Mouse (Mus musculus): Measurements from ENCODE around the gene Lama4. TPM values are rescaled to one million over a fixed set of nuclear protein-coding genes. Genes with fewer than 3 reads are reported as not detected.
A peak's percentile ranks its signal among the peaks of the same experiment; 100 is the strongest.

Gene Lama4
- polyA plus RNA-seq, 1 experiment from 2014 or later, result 71.5 TPM

- no peak overlapping the region for H3K4me3 ChIP-seq (ENCODE audit: low read length)
- ATAC-seq (ENCODE audit: low FRiP score, low TSS enrichment), result no peak
These were observed 84.4 kb downstream of the Lama4 start for GRCm38 (mm10) chr10:39049581-39050294.

GRCm38 (mm10) chr10:39056050-39056449 is 90.7 kb downstream of the Lama4 start:
- ATAC-seq (ENCODE audit: low FRiP score, low TSS enrichment), result no peak
- peaks cover 33% of the 10 kb centered on the region for H3K36me3 ChIP-seq (ENCODE audit: control insufficient read depth, insufficient read depth, low read length)
- H3K4me2 ChIP-seq (replicated peaks; ENCODE audit: low read depth, low read length), result no peak overlapping the region
- H3K4me3 ChIP-seq (ENCODE audit: low read length), result no peak overlapping the region
- 86% methylated on average over 5 of the region's 5 CpGs for WGBS
- H3K9ac ChIP-seq (ENCODE audit: low read depth, low read length), result no peak overlapping the region
- no peaks in the 10 kb centered on the region for H3K9me3 ChIP-seq (ENCODE audit: control insufficient read depth, low read length)
- no peaks in the 10 kb centered on the region for H3K27me3 ChIP-seq (ENCODE audit: control insufficient read depth, insufficient read depth, low read length)
- no peaks in the 10 kb centered on the region for H3K4me1 ChIP-seq (ENCODE audit: control insufficient read depth, insufficient read depth, low read length)
- no peak overlapping the region for H3K27ac ChIP-seq (ENCODE audit: low read depth, low read length)

More at GRCm38 (mm10) chr10:39049581-39050294, 84.4 kb downstream of the Lama4 start:
- no peaks in the 10 kb centered on the region for H3K27me3 ChIP-seq (ENCODE audit: control insufficient read depth, insufficient read depth, low read length)
- WGBS, result 85% methylated on average over 8 of the region's 8 CpGs
- no peak overlapping the region for H3K27ac ChIP-seq (ENCODE audit: low read depth, low read length)
- no peak overlapping the region for H3K4me2 ChIP-seq (replicated peaks; ENCODE audit: low read depth, low read length)
- H3K36me3 ChIP-seq (ENCODE audit: control insufficient read depth, insufficient read depth, low read length), result peaks cover 23% of the 10 kb centered on the region; the same call in 1 of the 2 replicates
- no peak overlapping the region for H3K9ac ChIP-seq (ENCODE audit: low read depth, low read length)
- no peaks in the 10 kb centered on the region for H3K9me3 ChIP-seq (ENCODE audit: control insufficient read depth, low read length)
- no peaks in the 10 kb centered on the region for H3K4me1 ChIP-seq (ENCODE audit: control insufficient read depth, insufficient read depth, low read length)

- Histone ChIP-seq H3K4me3 (ENCODE audit: low read length) (no peak overlapping the region), H3K27ac (ENCODE audit: low read depth, low read length) (no peak overlapping the region), H3K4me2 (replicated peaks; ENCODE audit: low read depth, low read length) (no peak overlapping the region), H3K9me3 (ENCODE audit: control insufficient read depth, low read length) (no peaks in the 10 kb centered on the region), H3K9ac (ENCODE audit: low read depth, low read length) (no peak overlapping the region), H3K4me1 (ENCODE audit: control insufficient read depth, insufficient read depth, low read length) (no peaks in the 10 kb centered on the region), H3K27me3 (ENCODE audit: control insufficient read depth, insufficient read depth, low read length) (no peaks in the 10 kb centered on the region), H3K36me3 (ENCODE audit: control insufficient read depth, insufficient read depth, low read length) (peaks cover 14% of the 10 kb centered on the region; the same call in 1 of the 2 replicates)
- 92% methylated on average over 5 of the region's 5 CpGs for WGBS
- ATAC-seq (ENCODE audit: low FRiP score, low TSS enrichment), result no peak
These were observed 99.4 kb downstream of the Lama4 start for GRCm38 (mm10) chr10:39064732-39065131.

GRCm38 (mm10) chr10:39065449-39065848 is 100.1 kb downstream of the Lama4 start:
- no peaks in the 10 kb centered on the region for H3K9me3 ChIP-seq (ENCODE audit: control insufficient read depth, low read length)
- 73% methylated on average over 3 of the region's 3 CpGs for WGBS
- H3K27me3 ChIP-seq (ENCODE audit: control insufficient read depth, insufficient read depth, low read length), result no peaks in the 10 kb centered on the region
- peaks cover 18% of the 10 kb centered on the region; the same call in 1 of the 2 replicates for H3K36me3 ChIP-seq (ENCODE audit: control insufficient read depth, insufficient read depth, low read length)
- H3K4me3 ChIP-seq (ENCODE audit: low read length), result no peak overlapping the region
- no peaks in the 10 kb centered on the region for H3K4me1 ChIP-seq (ENCODE audit: control insufficient read depth, insufficient read depth, low read length)
- H3K9ac ChIP-seq (ENCODE audit: low read depth, low read length), result no peak overlapping the region
- no peak overlapping the region for H3K27ac ChIP-seq (ENCODE audit: low read depth, low read length)
- ATAC-seq (ENCODE audit: low FRiP score, low TSS enrichment), result peak; percentile 46; the same call in 1 of the 2 replicates
- no peak overlapping the region for H3K4me2 ChIP-seq (replicated peaks; ENCODE audit: low read depth, low read length)

GRCm38 (mm10) chr10:39066061-39066460 is 100.7 kb downstream of the Lama4 start:
- Histone ChIP-seq H3K4me3 (ENCODE audit: low read length) (no peak overlapping the region), H3K9me3 (ENCODE audit: control insufficient read depth, low read length) (no peaks in the 10 kb centered on the region), H3K27me3 (ENCODE audit: control insufficient read depth, insufficient read depth, low read length) (no peaks in the 10 kb centered on the region), H3K36me3 (ENCODE audit: control insufficient read depth, insufficient read depth, low read length) (peaks cover 20% of the 10 kb centered on the region; the same call in 1 of the 2 replicates), H3K27ac (ENCODE audit: low read depth, low read length) (no peak overlapping the region), H3K9ac (ENCODE audit: low read depth, low read length) (no peak overlapping the region), H3K4me1 (ENCODE audit: control insufficient read depth, insufficient read depth, low read length) (no peaks in the 10 kb centered on the region), H3K4me2 (replicated peaks; ENCODE audit: low read depth, low read length) (no peak overlapping the region)
- no peak for ATAC-seq (ENCODE audit: low FRiP score, low TSS enrichment)
- 94% methylated on average over 4 of the region's 4 CpGs for WGBS

GRCm38 (mm10) chr10:39066962-39067361 is 101.6 kb downstream of the Lama4 start:
- peaks cover 18% of the 10 kb centered on the region; the same call in 1 of the 2 replicates for H3K36me3 ChIP-seq (ENCODE audit: control insufficient read depth, insufficient read depth, low read length)
- peak; percentile 81 for ATAC-seq (ENCODE audit: low FRiP score, low TSS enrichment)

GRCm38 (mm10) chr10:39072048-39072447 is 106.7 kb downstream of the Lama4 start:
- ATAC-seq (ENCODE audit: low FRiP score, low TSS enrichment), result no peak
- Histone ChIP-seq H3K27ac (ENCODE audit: low read depth, low read length) (no peak overlapping the region), H3K4me3 (ENCODE audit: low read length) (no peak overlapping the region), H3K36me3 (ENCODE audit: control insufficient read depth, insufficient read depth, low read length) (peaks cover 39% of the 10 kb centered on the region; the same call in 1 of the 2 replicates), H3K4me1 (ENCODE audit: control insufficient read depth, insufficient read depth, low read length) (no peaks in the 10 kb centered on the region), H3K9me3 (ENCODE audit: control insufficient read depth, low read length) (no peaks in the 10 kb centered on the region), H3K27me3 (ENCODE audit: control insufficient read depth, insufficient read depth, low read length) (no peaks in the 10 kb centered on the region), H3K9ac (ENCODE audit: low read depth, low read length) (no peak overlapping the region), H3K4me2 (replicated peaks; ENCODE audit: low read depth, low read length) (no peak overlapping the region)
- 82% methylated on average over 4 of the region's 4 CpGs for WGBS

More at GRCm38 (mm10) chr10:39066962-39067361, 101.6 kb downstream of the Lama4 start:
- no peaks in the 10 kb centered on the region for H3K27me3 ChIP-seq (ENCODE audit: control insufficient read depth, insufficient read depth, low read length)
- H3K4me2 ChIP-seq (replicated peaks; ENCODE audit: low read depth, low read length), result no peak overlapping the region
- H3K9me3 ChIP-seq (ENCODE audit: control insufficient read depth, low read length), result no peaks in the 10 kb centered on the region
- no peak overlapping the region for H3K9ac ChIP-seq (ENCODE audit: low read depth, low read length)
- no peaks in the 10 kb centered on the region for H3K4me1 ChIP-seq (ENCODE audit: control insufficient read depth, insufficient read depth, low read length)
- H3K4me3 ChIP-seq (ENCODE audit: low read length), result no peak overlapping the region
- no peak overlapping the region for H3K27ac ChIP-seq (ENCODE audit: low read depth, low read length)

- H3K4me2 ChIP-seq (replicated peaks; ENCODE audit: low read depth, low read length), result no peak overlapping the region
- no peak overlapping the region for H3K27ac ChIP-seq (ENCODE audit: low read depth, low read length)
- no peaks in the 10 kb centered on the region for H3K27me3 ChIP-seq (ENCODE audit: control insufficient read depth, insufficient read depth, low read length)
- H3K4me3 ChIP-seq (ENCODE audit: low read length), result no peak overlapping the region
- H3K4me1 ChIP-seq (ENCODE audit: control insufficient read depth, insufficient read depth, low read length), result no peaks in the 10 kb centered on the region
- no peaks in the 10 kb centered on the region for H3K9me3 ChIP-seq (ENCODE audit: control insufficient read depth, low read length)
- ATAC-seq (ENCODE audit: low FRiP score, low TSS enrichment), result no peak
- H3K36me3 ChIP-seq (ENCODE audit: control insufficient read depth, insufficient read depth, low read length), result peaks cover 18% of the 10 kb centered on the region; the same call in 1 of the 2 replicates
- 89% methylated on average over 9 of the region's 9 CpGs for WGBS
- no peak overlapping the region for H3K9ac ChIP-seq (ENCODE audit: low read depth, low read length)
These were observed 131.7 kb downstream of the Lama4 start for GRCm38 (mm10) chr10:39096981-39097380.

- H3K4me2 ChIP-seq (replicated peaks; ENCODE audit: low read depth, low read length), result no peak overlapping the region
- no peak overlapping the region for H3K4me3 ChIP-seq (ENCODE audit: low read length)
- H3K4me1 ChIP-seq (ENCODE audit: control insufficient read depth, insufficient read depth, low read length), result no peaks in the 10 kb centered on the region
- no peaks in the 10 kb centered on the region for H3K9me3 ChIP-seq (ENCODE audit: control insufficient read depth, low read length)
- no peak overlapping the region for H3K27ac ChIP-seq (ENCODE audit: low read depth, low read length)
- no peaks in the 10 kb centered on the region for H3K27me3 ChIP-seq (ENCODE audit: control insufficient read depth, insufficient read depth, low read length)
- ATAC-seq (ENCODE audit: low FRiP score, low TSS enrichment), result no peak
- WGBS, result 93% methylated on average over 10 of the region's 10 CpGs
- no peak overlapping the region for H3K9ac ChIP-seq (ENCODE audit: low read depth, low read length)
- H3K36me3 ChIP-seq (ENCODE audit: control insufficient read depth, insufficient read depth, low read length), result peaks cover 27% of the 10 kb centered on the region
These were observed 133.4 kb downstream of the Lama4 start for GRCm38 (mm10) chr10:39098746-39099145.

All from kidney, embryonic 14.5 days (tissue).